Mouse (Mus musculus): ENCODE measurements around the gene Ahdc1. TPM values are rescaled to one million over a fixed set of nuclear protein-coding genes. Genes with fewer than 3 reads are reported as not detected.

Gene Ahdc1
- total RNA-seq, 1 experiment from 2014 or later = 9.1 TPM

- ATAC-seq (ENCODE audit: extremely low read depth, insufficient number of reproducible peaks, low FRiP score, poor library complexity, severe bottlenecking) = no peak
These were observed 51.2 kb downstream of the Ahdc1 start for GRCm38 (mm10) chr4:133062286-133062685.

GRCm38 (mm10) chr4:133063203-133063602, 52.1 kb downstream of the Ahdc1 start:
- no peak for ATAC-seq (ENCODE audit: extremely low read depth, insufficient number of reproducible peaks, low FRiP score, poor library complexity, severe bottlenecking)

GRCm38 (mm10) chr4:133063799-133064198, 52.7 kb downstream of the Ahdc1 start:
- ATAC-seq (ENCODE audit: extremely low read depth, insufficient number of reproducible peaks, low FRiP score, poor library complexity, severe bottlenecking) = no peak

GRCm38 (mm10) chr4:133064791-133065190, 53.7 kb downstream of the Ahdc1 start:
- no peak for ATAC-seq (ENCODE audit: extremely low read depth, insufficient number of reproducible peaks, low FRiP score, poor library complexity, severe bottlenecking)

- ATAC-seq (ENCODE audit: extremely low read depth, insufficient number of reproducible peaks, low FRiP score, poor library complexity, severe bottlenecking) = no peak
These were observed 54.9 kb downstream of the Ahdc1 start for GRCm38 (mm10) chr4:133065894-133066386.

- no peak for ATAC-seq (ENCODE audit: extremely low read depth, insufficient number of reproducible peaks, low FRiP score, poor library complexity, severe bottlenecking)
These were observed 57.5 kb downstream of the Ahdc1 start for GRCm38 (mm10) chr4:133068400-133069138.

GRCm38 (mm10) chr4:133070388-133070787, 59.3 kb downstream of the Ahdc1 start:
- no peak for ATAC-seq (ENCODE audit: extremely low read depth, insufficient number of reproducible peaks, low FRiP score, poor library complexity, severe bottlenecking)

GRCm38 (mm10) chr4:133070821-133071372, 59.8 kb downstream of the Ahdc1 start:
- no peak for ATAC-seq (ENCODE audit: extremely low read depth, insufficient number of reproducible peaks, low FRiP score, poor library complexity, severe bottlenecking)

GRCm38 (mm10) chr4:133073192-133073591, 62.1 kb downstream of the Ahdc1 start:
- no peak for ATAC-seq (ENCODE audit: extremely low read depth, insufficient number of reproducible peaks, low FRiP score, poor library complexity, severe bottlenecking)

GRCm38 (mm10) chr4:133074070-133074819, 63.2 kb downstream of the Ahdc1 start:
- ATAC-seq (ENCODE audit: extremely low read depth, insufficient number of reproducible peaks, low FRiP score, poor library complexity, severe bottlenecking) = no peak

GRCm38 (mm10) chr4:133074894-133075572, 64.0 kb downstream of the Ahdc1 start:
- ATAC-seq (ENCODE audit: extremely low read depth, insufficient number of reproducible peaks, low FRiP score, poor library complexity, severe bottlenecking) = no peak

- ATAC-seq (ENCODE audit: extremely low read depth, insufficient number of reproducible peaks, low FRiP score, poor library complexity, severe bottlenecking) = no peak
These were observed 67.9 kb downstream of the Ahdc1 start for GRCm38 (mm10) chr4:133078947-133079346.

GRCm38 (mm10) chr4:133079416-133080113, 68.5 kb downstream of the Ahdc1 start:
- ATAC-seq (ENCODE audit: extremely low read depth, insufficient number of reproducible peaks, low FRiP score, poor library complexity, severe bottlenecking) = no peak

- no peak for ATAC-seq (ENCODE audit: extremely low read depth, insufficient number of reproducible peaks, low FRiP score, poor library complexity, severe bottlenecking)
These were observed 69.8 kb downstream of the Ahdc1 start for GRCm38 (mm10) chr4:133080862-133081261.

- no peak for ATAC-seq (ENCODE audit: extremely low read depth, insufficient number of reproducible peaks, low FRiP score, poor library complexity, severe bottlenecking)
These were observed 71.2 kb downstream of the Ahdc1 start for GRCm38 (mm10) chr4:133082216-133082773.

GRCm38 (mm10) chr4:133083991-133084861, 73.2 kb downstream of the Ahdc1 start:
- no peak for ATAC-seq (ENCODE audit: extremely low read depth, insufficient number of reproducible peaks, low FRiP score, poor library complexity, severe bottlenecking)

GRCm38 (mm10) chr4:133085011-133085782, 74.1 kb downstream of the Ahdc1 start:
- peak; percentile 25 for ATAC-seq (ENCODE audit: extremely low read depth, insufficient number of reproducible peaks, low FRiP score, poor library complexity, severe bottlenecking)
